ENCODE assay signal across 24 mouse cellular contexts in the genomic region with DNA sequence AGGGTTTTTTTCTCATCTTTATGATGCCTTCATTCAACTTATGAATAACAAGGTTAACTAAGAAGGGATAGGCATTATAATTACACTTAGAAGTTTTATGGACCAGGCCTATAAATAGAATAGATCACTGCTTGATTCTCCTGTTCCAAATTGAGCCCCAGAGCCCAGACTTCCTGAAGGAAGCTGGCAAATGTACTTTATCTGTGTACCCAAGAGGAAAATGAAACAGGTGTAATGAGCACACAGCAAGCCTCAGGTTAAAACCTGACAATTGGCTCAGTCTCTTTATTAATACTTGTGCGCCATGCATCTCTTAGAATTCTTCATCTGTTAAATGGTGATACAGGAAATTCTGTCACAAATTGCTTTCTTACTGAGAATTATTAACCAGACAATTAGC.
"Had no signal": no experiment of that assay in that cellular context is flagged by ENCODE, and none has a peak within 500 bp of the region (broad histone marks: within the 10 kb centered on the region; RNA-seq: fewer than 3 reads in every experiment).

No protein-coding gene starts in this region.

- H3K27ac ChIP-seq: embryonic facial prominence, embryonic 10.5 days; embryonic facial prominence, embryonic 12.5 days; embryonic facial prominence, embryonic 13.5 days; embryonic facial prominence, embryonic 15.5 days; forebrain, embryonic 10.5 days; forebrain, embryonic 12.5 days; forebrain, embryonic 13.5 days; forebrain, embryonic 15.5 days; gastrocnemius, adult 2 months; heart, adult 2 months; heart, embryonic 10.5 days had no signal

- H3K9me3 ChIP-seq: embryonic facial prominence, embryonic 10.5 days; embryonic facial prominence, embryonic 12.5 days; embryonic facial prominence, embryonic 13.5 days; embryonic facial prominence, embryonic 15.5 days; forebrain, embryonic 10.5 days; forebrain, embryonic 12.5 days; forebrain, embryonic 13.5 days; forebrain, embryonic 15.5 days; heart, embryonic 10.5 days; heart, embryonic 12.5 days had no signal

- ATAC-seq: forebrain, embryonic 13.5 days; forebrain, embryonic 14.5 days; forebrain, embryonic 15.5 days; forebrain, embryonic 16.5 days; forebrain, postnatal 0 days had no signal

- H3K4me1 ChIP-seq: embryonic facial prominence, embryonic 10.5 days; embryonic facial prominence, embryonic 12.5 days; embryonic facial prominence, embryonic 13.5 days; embryonic facial prominence, embryonic 15.5 days; forebrain, embryonic 10.5 days; forebrain, embryonic 12.5 days; forebrain, embryonic 13.5 days; forebrain, embryonic 15.5 days; heart, embryonic 10.5 days; heart, embryonic 12.5 days had no signal

- DNase-seq: embryo, embryonic 11 days; forebrain, postnatal 0 days; gastrocnemius, adult 2 months; gastrocnemius, postnatal 10 days; gastrocnemius, postnatal 14 days; gastrocnemius, postnatal 25 days; gastrocnemius, postnatal 36 days; heart, adult 11 months; heart, adult 18-20 months; heart, adult 2 months had no signal

- H3K4me3 ChIP-seq: embryonic facial prominence, embryonic 10.5 days; embryonic facial prominence, embryonic 12.5 days; embryonic facial prominence, embryonic 13.5 days; embryonic facial prominence, embryonic 15.5 days; erythroblast, embryonic 14.5 days; forebrain, embryonic 10.5 days; forebrain, embryonic 12.5 days; forebrain, embryonic 13.5 days; forebrain, embryonic 15.5 days; gastrocnemius, adult 2 months; heart, adult 2 months; heart, embryonic 10.5 days; heart, embryonic 12.5 days had no signal

- H3K36me3 ChIP-seq: embryonic facial prominence, embryonic 10.5 days; embryonic facial prominence, embryonic 12.5 days; embryonic facial prominence, embryonic 13.5 days; embryonic facial prominence, embryonic 15.5 days; forebrain, embryonic 10.5 days; forebrain, embryonic 12.5 days; forebrain, embryonic 15.5 days; heart, embryonic 10.5 days; heart, embryonic 12.5 days had no signal

- H3K4me2 ChIP-seq: embryonic facial prominence, embryonic 12.5 days; embryonic facial prominence, embryonic 13.5 days; embryonic facial prominence, embryonic 15.5 days; forebrain, embryonic 12.5 days; forebrain, embryonic 13.5 days; forebrain, embryonic 15.5 days; heart, embryonic 11.5 days; heart, embryonic 12.5 days had no signal

- H3K27me3 ChIP-seq: embryonic facial prominence, embryonic 12.5 days; embryonic facial prominence, embryonic 13.5 days; embryonic facial prominence, embryonic 15.5 days; forebrain, embryonic 12.5 days; forebrain, embryonic 13.5 days; forebrain, embryonic 15.5 days; heart, embryonic 12.5 days had no signal

- H3K9ac ChIP-seq: embryonic facial prominence, embryonic 12.5 days; embryonic facial prominence, embryonic 13.5 days; embryonic facial prominence, embryonic 15.5 days; forebrain, embryonic 12.5 days; forebrain, embryonic 13.5 days; forebrain, embryonic 15.5 days; forebrain, postnatal 0 days; heart, embryonic 12.5 days had no signal
